Mouse (Mus musculus) erythroblast, embryonic 14.5 days (primary cell): Measurements from ENCODE around the gene Resf1.

ENCODE experiments used
- GATA1 ChIP-seq: IDR thresholded peaks from 2 replicates; pipeline ENCODE4 v1.6.1; 2012; ENCODE audit warnings: low read length, inconsistent platforms, mixed read lengths
- TAL1 ChIP-seq: IDR thresholded peaks from 3 replicates; pipeline ENCODE4 v1.6.1; 2012; ENCODE audit warnings: low read length, inconsistent platforms, mixed read lengths

DNA sequence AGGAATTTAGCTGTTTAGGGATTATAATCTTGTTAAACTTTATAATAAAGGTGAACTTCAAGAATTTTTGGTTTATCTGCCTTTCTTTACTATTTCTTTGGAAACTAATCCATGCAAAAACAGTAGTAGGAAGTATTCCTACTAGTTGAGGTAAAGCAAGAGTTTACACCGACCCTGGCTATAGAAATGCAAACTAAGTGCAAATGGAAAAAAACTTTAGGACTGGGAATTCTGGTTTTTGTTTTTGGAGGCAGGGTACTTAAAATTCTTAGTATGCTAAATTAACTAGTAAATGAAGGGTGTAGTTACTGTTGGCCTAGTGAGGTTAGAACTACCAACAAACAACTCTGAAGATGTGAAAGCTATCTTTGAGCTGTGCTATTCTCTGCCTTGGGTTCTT lies 3.0 kb downstream of the Resf1 start:
- no peak for TF ChIP-seq TAL1
- no peak for TF ChIP-seq GATA1
